Mouse (Mus musculus) layer of hippocampus, postnatal 36 days (tissue): ENCODE measurements around the gene Gpc6. TPM values are rescaled to one million over a fixed set of nuclear protein-coding genes. Genes with fewer than 3 reads are reported as not detected.

Experiments
- DNase-seq, 2 experiments: peaks; one replicate each; pipeline ENCODE4 v3.0.0; 2022
- total RNA-seq, 2 experiments: library from RNA; stranded (reverse); gene quantifications; 2 replicates each; pipeline ENCODE4 v1.2.3; 2021

Gene Gpc6
- total RNA-seq, 2 experiments from 2014 or later: 11.4 to 13.6 TPM

DNA sequence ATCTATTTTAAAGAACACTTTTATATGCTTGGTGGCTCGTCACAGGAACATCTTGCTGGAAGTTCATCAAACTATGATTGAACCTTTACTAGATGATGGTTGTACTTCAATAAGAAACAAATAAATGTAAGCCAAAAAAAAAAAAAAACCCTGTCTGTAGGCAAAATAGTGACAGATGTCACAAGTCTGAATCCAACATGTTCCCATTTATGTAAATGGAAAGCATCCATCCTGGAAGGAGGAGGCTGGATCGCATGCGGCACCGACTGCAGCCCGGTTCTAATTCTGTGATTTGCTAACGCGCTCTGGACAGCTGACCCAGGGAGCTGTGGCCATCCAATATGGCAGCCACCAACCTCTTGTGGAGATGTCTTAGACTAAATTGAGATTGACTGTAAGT lies 1014.4 kb downstream of the Gpc6 start:
- DNase-seq: no peak

DNA sequence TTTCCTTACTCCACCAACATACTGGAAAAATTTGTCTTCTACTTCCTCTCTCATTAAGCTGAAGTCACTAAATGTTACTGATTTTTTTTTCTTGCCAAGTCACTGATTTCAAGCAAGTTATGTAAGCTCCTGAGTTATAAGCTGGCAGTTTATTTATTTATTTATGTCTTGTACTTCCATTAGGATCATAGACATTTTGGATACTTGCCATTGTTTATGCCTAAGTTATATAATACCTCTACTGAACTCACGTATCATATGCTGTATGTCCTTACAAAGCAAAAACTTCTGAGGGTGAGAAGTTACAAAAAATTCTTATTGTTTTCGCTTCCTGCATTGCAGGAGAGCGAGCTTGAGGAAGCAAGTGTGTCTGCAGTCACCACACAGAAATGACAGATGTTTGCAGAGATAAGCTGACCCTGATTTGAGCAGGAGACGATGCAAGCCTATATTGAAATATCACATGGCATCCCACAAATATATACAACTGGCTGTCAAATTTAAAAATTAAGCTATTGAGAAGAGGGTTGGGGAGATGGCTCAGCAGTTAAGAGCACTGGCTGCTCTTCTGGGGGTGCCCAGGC lies 1020.9 kb downstream of the Gpc6 start:
- no peak for DNase-seq

- DNase-seq: no peak
These were observed 1026.2 kb downstream of the Gpc6 start for GRCm38 (mm10) chr14:117951265-117951664.

DNA sequence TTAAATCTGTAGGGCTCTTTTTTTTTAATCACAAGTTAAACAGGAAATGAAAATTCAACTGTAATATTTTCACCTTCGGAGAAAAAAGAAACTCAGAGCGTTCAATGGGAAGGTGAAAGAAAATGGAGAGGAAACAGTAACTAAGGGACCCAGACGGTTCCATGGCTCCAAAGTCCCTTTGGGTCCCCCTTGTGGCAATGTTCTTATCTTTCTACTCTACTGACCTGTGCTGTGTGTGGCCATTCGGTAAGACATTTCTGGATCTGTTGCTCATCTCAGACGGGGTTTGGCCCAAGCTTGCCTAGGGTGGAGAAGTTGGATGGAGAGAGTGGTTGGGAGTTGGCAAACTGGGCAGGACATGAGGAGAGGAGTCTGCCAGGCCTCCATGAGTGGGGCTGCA lies 1026.6 kb downstream of the Gpc6 start:
- no peak for DNase-seq

DNA sequence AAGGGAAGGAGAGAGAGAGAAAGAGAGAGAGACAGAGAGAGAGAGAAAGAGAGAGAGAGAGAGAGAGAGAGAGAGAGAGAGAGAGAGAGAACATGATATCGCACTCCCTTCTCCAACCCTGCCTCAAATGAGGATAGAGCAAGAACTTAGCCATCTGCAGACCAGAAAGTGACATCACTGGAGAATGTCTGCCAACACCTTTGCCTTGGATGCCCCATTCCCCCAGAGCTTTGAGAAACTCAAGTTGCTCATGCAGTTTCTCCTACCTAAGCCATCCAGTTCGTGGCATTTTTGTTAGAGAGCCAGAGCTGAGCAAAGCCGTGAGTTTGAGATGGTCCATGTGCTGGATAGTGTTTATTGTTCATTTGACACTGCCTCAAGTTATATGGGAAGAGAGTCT lies 1030.9 kb downstream of the Gpc6 start:
- no peak for DNase-seq

DNA sequence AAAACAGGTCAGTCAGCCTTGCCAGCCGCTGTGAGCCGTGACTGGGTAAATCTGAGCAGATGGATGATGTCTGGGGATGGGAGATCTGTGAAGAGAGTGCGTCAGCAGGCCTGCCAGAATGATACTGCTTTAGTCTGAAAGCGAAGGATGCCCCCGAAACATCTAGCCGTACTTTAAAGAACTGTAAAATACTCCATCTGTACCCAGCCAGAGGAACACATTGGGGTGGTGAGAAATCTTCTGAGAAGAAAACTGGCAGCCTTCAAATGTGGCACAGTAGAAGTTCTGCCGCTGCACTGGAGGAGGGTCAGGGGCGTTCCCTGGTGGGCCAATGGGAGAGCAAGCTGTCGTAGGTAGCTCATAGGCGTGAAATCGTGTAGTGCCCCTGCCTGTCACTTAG lies 1033.3 kb downstream of the Gpc6 start:
- peak; percentile 49 to 55 for DNase-seq

- peak in 1 of 2 experiments; percentile 41 for DNase-seq
These were observed 1036.2 kb downstream of the Gpc6 start for GRCm38 (mm10) chr14:117961267-117961666.

DNA sequence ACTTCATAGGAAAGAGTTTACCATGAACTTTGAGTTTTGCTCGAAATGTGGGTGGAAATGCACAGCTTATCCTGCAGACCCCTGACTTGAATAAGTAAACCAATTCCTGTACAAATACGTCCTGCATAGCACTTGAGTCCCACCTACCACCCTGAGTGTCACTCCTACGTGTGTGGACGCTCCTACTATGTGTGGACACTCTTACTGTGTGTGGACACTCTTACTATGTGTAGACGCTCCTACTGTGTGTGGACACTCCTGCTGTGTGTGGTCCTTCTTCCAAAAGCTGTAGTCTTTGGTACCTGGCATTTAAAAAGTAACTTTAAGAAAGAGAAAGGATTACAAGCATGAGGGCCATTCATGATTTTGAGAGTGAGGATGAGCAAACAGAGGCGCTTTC lies 1036.7 kb downstream of the Gpc6 start:
- DNase-seq: no peak

DNA sequence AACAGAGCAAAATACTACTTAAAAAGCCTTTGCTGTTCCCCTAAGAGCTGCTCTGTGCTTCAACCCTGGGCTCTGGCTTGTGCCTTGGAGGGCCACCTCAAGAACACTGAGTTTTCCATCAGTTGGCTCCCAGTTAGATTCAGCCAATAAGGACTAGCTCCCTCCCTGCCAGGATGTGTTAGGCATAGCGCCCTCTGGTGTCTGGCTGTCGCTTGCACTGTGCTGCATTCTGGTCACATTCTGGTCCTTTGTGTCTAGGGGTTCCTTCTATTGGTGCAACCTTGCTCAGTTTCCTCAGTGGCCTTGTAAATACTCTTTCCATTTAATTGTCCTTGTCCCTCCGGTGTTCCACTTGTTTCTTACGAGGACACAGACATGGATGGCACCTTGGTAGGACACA lies 1037.3 kb downstream of the Gpc6 start:
- no peak for DNase-seq

DNA sequence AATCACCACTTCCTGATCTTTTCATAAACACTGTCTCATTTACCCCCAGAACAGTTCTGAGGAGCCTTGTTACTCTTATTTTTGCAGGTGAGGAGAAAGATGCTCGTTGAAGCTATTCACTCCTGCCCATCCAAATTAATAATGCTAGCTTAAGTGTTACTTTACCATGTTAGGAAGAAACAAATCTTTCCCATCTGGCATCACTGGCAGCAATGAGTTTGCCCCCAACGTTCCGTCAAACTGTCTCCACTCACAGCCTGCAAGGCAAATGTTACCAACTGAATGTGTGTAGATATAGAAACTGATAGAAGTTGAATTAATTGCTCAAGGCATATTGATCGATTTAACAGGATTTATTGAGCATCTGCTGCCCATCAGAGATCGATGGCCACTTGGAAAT lies 1047.5 kb downstream of the Gpc6 start:
- DNase-seq: no peak

GRCm38 (mm10) chr14:117981532-117981931 lies 1056.4 kb downstream of the Gpc6 start:
- peak; percentile 57 to 69 for DNase-seq

- DNase-seq: no peak
These were observed 1063.3 kb downstream of the Gpc6 start for GRCm38 (mm10) chr14:117988444-117988843.

DNA sequence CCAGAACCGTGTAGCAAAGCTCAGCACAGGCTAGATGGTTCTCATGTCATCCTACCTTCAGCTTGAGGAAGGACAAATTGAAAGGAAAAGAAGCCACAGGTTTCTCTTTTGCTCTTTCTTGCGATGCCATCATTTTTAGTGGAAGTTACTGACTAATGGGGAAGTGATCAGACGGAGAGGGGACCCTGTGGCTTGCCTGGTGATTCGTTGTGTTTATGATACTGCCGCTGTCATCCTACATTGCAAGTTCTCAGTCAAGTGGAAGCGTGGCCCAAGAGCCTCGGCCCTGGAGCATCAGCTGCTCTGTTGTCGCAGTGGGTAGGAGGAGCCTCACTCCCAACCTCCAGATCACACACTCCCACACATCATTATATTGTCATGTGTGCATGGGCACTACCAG lies 1065.1 kb downstream of the Gpc6 start:
- no peak for DNase-seq

DNA sequence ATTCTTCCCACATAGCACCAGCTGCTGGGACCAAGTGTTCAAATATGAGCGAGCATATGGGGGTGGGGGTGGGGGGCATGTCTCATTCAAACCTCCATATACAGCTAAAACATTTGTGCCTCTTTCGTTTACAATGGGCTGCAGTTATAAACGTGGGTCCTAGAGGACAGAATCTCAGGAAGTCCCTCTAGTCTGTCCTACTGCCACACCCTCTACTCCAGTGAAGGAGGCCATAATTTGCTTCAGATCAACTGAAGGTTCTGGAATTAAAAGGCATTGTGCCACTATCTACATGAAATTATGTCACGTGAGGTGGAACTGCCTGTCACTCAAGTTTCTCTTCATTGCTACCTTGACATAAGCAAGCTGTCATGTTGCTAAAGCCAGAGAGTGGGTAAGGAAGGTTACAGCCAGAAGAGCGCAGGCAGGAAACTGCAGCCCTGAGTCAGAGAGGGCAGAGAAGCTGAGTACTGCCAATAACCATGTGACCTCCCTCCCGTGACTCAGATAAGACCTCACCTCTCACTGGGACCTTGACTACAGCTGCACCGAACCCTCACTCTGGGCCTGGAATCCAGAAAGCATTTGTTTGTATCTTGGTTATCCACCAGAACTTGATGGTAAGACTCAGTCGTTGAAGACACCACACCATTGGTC lies 1067.6 kb downstream of the Gpc6 start:
- no peak for DNase-seq

- DNase-seq: no peak
These were observed 1068.7 kb downstream of the Gpc6 start for GRCm38 (mm10) chr14:117993845-117994244.

DNA sequence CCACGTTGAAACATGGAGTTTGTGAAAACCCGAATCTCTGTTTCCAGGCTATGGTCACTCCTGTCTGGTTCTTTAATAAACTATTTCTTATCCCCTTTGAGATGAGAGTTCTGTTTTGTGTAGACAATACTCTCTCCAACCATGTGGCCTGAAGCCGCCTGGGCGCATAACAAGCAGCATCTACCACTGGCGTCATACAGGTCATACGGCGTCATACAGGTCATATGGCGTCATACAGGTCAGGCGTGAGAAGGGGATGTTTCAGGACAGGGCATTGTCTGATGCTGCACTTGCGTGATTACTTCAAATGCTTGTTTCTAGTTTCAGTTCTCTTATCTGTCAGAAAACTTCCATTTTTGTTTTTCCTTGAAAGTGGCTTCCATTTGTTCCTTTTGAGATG lies 1079.3 kb downstream of the Gpc6 start:
- no peak for DNase-seq

DNA sequence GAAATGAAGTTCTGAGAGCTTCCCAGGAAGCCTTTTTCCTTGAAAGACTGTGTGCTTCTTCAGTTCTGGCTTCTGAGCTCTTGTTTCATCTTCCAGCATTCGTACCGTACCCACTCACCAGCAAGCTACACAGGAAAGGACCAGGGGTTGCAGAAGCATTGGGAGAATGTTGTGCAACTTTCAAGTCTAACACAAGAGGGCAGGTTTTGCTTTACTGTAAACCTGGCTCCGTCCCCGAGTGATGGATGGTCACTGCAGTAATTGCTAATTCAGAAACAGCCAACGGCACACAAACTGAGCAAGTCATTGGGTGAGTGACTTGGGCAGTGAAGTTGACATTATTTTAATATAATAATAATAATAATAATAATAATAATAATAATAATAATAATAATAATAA lies 1080.6 kb downstream of the Gpc6 start:
- peak in 1 of 2 experiments; percentile 17 for DNase-seq

- DNase-seq: no peak
These were observed 1084.4 kb downstream of the Gpc6 start for GRCm38 (mm10) chr14:118009541-118009940.

DNA sequence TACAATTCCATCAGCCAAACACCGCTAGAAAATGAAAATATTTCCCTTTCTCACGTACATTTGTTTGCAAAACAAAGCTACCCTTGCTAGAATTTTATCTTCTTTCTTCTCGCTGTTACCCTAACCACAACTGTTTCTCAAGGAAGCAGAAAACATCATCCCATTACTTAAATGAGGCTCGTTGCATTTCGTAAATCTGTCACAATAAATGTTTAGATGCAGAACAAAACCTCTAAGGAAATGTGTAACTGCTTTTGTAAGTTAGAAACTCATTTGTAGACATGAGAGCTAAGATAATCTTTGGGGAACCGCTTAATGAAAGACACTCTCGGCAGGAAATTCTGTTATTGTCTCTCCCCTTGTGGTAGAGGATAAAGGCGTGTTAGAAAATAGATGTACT lies 1088.1 kb downstream of the Gpc6 start:
- no peak for DNase-seq

GRCm38 (mm10) chr14:118019314-118019713 lies 1094.2 kb downstream of the Gpc6 start:
- no peak for DNase-seq

GRCm38 (mm10) chr14:118021867-118022543 lies 1096.9 kb downstream of the Gpc6 start:
- DNase-seq: no peak
